Mouse (Mus musculus): ENCODE results near the gene Tuba3a.

Gene Tuba3a

GRCm38 (mm10) chr6:125285890-125286289 is at the start of gene Tuba3a:
TSS of gene Tuba3a (minus strand) at chr6:125286042.
- POLR2A ChIA-PET: interaction anchor here in 3 of 4 experiments (0.5 to 1.5 kb wide), 5 partner anchors 57 to 292 kb away, joined by 3 to 8 read pairs (median 4); no protein-coding TSS in a partner anchor
- CTCF ChIA-PET: interaction anchor here in 2 of 4 experiments (0.8 to 4.0 kb wide), 5 partner anchors 11 to 317 kb away, joined by 3 to 19 read pairs (median 5); no protein-coding TSS in a partner anchor

- POLR2A ChIA-PET: no interaction called here
- CTCF ChIA-PET: no interaction called here
Observed at GRCm38 (mm10) chr6:125334356-125334755, 48.5 kb upstream of the Tuba3a start.

GRCm38 (mm10) chr6:125333112-125333899 is 47.5 kb upstream of the Tuba3a start:
- ChIA-PET CTCF (no interaction called here), POLR2A (interaction anchor here in 1 of 4 experiments (0.6 kb wide), 1 partner anchor 573 kb away, joined by 3 read pairs; no protein-coding TSS in a partner anchor)

GRCm38 (mm10) chr6:125330626-125331326 is 44.9 kb upstream of the Tuba3a start:
- CTCF ChIA-PET: interaction anchor here in 3 of 4 experiments (0.5 to 1.3 kb wide), 7 partner anchors 10 to 273 kb away, joined by 3 to 4 read pairs (median 4); partner anchors contain the start of gene Scnn1a (in 1 of the 3)
- POLR2A ChIA-PET: interaction anchor here (0.5 to 2.7 kb wide), 30 partner anchors 8 to 199 kb away, joined by 3 to 26 read pairs (median 4); partner anchors contain the start of genes Scnn1a (in 2 of the 4), Tnfrsf1a (in 2 of the 4) and Vamp1 (in 1 of the 4)

GRCm38 (mm10) chr6:125328243-125328642 is 42.4 kb upstream of the Tuba3a start:
- ChIA-PET POLR2A (interaction anchor here in 3 of 4 experiments (0.6 to 2.0 kb wide), 7 partner anchors 15 to 1180 kb away, joined by 3 to 7 read pairs (median 3); no protein-coding TSS in a partner anchor), CTCF (interaction anchor here (0.5 to 1.4 kb wide), 23 partner anchors 16 to 362 kb away, joined by 3 to 7 read pairs (median 3); partner anchors contain the start of genes Ano2 (in 1 of the 4) and Tnfrsf1a (in 1 of the 4))

GRCm38 (mm10) chr6:125325337-125325736 is 39.5 kb upstream of the Tuba3a start:
- POLR2A ChIA-PET: interaction anchor here in 2 of 4 experiments (0.6 to 1.2 kb wide), 3 partner anchors 16 to 395 kb away, joined by 3 to 11 read pairs (median 3); no protein-coding TSS in a partner anchor
- CTCF ChIA-PET: interaction anchor here in 2 of 4 experiments (1.1 kb wide), 2 partner anchors 39 to 50 kb away, joined by 3 read pairs; no protein-coding TSS in a partner anchor

- POLR2A ChIA-PET: interaction anchor here in 2 of 4 experiments (0.6 to 2.7 kb wide), 5 partner anchors 31 to 268 kb away, joined by 3 to 10 read pairs (median 3); partner anchors contain the start of gene Gapdh (in 1 of the 2)
- CTCF ChIA-PET: no interaction called here
Observed at GRCm38 (mm10) chr6:125323547-125323946, 37.7 kb upstream of the Tuba3a start.

GRCm38 (mm10) chr6:125322794-125323193 is 37.0 kb upstream of the Tuba3a start:
- POLR2A ChIA-PET: interaction anchor here in 3 of 4 experiments (0.5 to 3.1 kb wide), 15 partner anchors 8 to 351 kb away, joined by 3 to 26 read pairs (median 3); partner anchors contain the start of genes Gapdh (in 1 of the 3) and Ltbr (in 1 of the 3)
- CTCF ChIA-PET: interaction anchor here in 2 of 4 experiments (0.6 to 0.9 kb wide), 3 partner anchors 48 to 393 kb away, joined by 3 to 20 read pairs (median 4); no protein-coding TSS in a partner anchor

- ChIA-PET POLR2A (interaction anchor here (0.5 to 3.1 kb wide), 26 partner anchors 7 to 902 kb away, joined by 3 to 26 read pairs (median 4); partner anchors contain the start of genes Gapdh (in 1 of the 4), Grcc10 (in 1 of the 4) and Ltbr (in 1 of the 4)), CTCF (interaction anchor here (0.7 to 1.6 kb wide), 8 partner anchors 9 to 1179 kb away, joined by 3 to 7 read pairs (median 4); no protein-coding TSS in a partner anchor)
Observed at GRCm38 (mm10) chr6:125321114-125321855, 35.4 kb upstream of the Tuba3a start.

- ChIA-PET CTCF (interaction anchor here in 1 of 4 experiments (0.6 to 1.6 kb wide), 4 partner anchors 11 to 283 kb away, joined by 4 to 6 read pairs (median 5); no protein-coding TSS in a partner anchor), POLR2A (interaction anchor here in 3 of 4 experiments (0.6 to 3.1 kb wide), 10 partner anchors 8 to 217 kb away, joined by 3 to 26 read pairs (median 5); no protein-coding TSS in a partner anchor)
Observed at GRCm38 (mm10) chr6:125320323-125320722, 34.5 kb upstream of the Tuba3a start, which contains the start of gene Scnn1a. TSS of gene Scnn1a (plus strand) at chr6:125320659.

- CTCF ChIA-PET: interaction anchor here in 1 of 4 experiments (0.6 kb wide), 1 partner anchor 218 kb away, joined by 6 read pairs; no protein-coding TSS in a partner anchor
- POLR2A ChIA-PET: interaction anchor here in 2 of 4 experiments (0.7 to 1.6 kb wide), 4 partner anchors 11 to 217 kb away, joined by 3 to 7 read pairs (median 3); no protein-coding TSS in a partner anchor
Observed at GRCm38 (mm10) chr6:125319919-125320296, 34.1 kb upstream of the Tuba3a start.

GRCm38 (mm10) chr6:125318981-125319918 is 33.4 kb upstream of the Tuba3a start:
- POLR2A ChIA-PET: interaction anchor here in 3 of 4 experiments (0.6 to 1.5 kb wide), 6 partner anchors 10 to 486 kb away, joined by 3 read pairs; no protein-coding TSS in a partner anchor
- CTCF ChIA-PET: no interaction called here

GRCm38 (mm10) chr6:125317077-125317476 is 31.2 kb upstream of the Tuba3a start:
- CTCF ChIA-PET: no interaction called here
- POLR2A ChIA-PET: interaction anchor here in 1 of 4 experiments (1.4 kb wide), 1 partner anchor 31 kb away, joined by 6 read pairs; no protein-coding TSS in a partner anchor

- POLR2A ChIA-PET: interaction anchor here in 3 of 4 experiments (0.8 to 1.3 kb wide), 9 partner anchors 8 to 264 kb away, joined by 3 to 8 read pairs (median 3); partner anchors contain the start of genes Mrpl51 (in 1 of the 3) and Ncapd2 (in 1 of the 3)
Observed at GRCm38 (mm10) chr6:125314746-125315145, 28.9 kb upstream of the Tuba3a start.

GRCm38 (mm10) chr6:125314231-125314563 is 28.4 kb upstream of the Tuba3a start:
- POLR2A ChIA-PET: interaction anchor here in 2 of 4 experiments (0.6 to 1.3 kb wide), 8 partner anchors 8 to 263 kb away, joined by 3 to 5 read pairs (median 3); partner anchors contain the start of genes Mrpl51 (in 1 of the 2) and Ncapd2 (in 1 of the 2)

More at GRCm38 (mm10) chr6:125314746-125315145, 28.9 kb upstream of the Tuba3a start:
- CTCF ChIA-PET: interaction anchor here in 2 of 4 experiments (0.6 to 1.2 kb wide), 3 partner anchors 49 to 293 kb away, joined by 3 to 10 read pairs (median 3); no protein-coding TSS in a partner anchor

More at GRCm38 (mm10) chr6:125314231-125314563, 28.4 kb upstream of the Tuba3a start:
- CTCF ChIA-PET: interaction anchor here in 2 of 4 experiments (0.7 to 1.2 kb wide), 2 partner anchors 35 to 49 kb away, joined by 3 to 4 read pairs; no protein-coding TSS in a partner anchor

Data from embryonic stem cell, embryonic (primary cell).